Mouse (Mus musculus) liver, adult 2 months (tissue): ENCODE data around the gene Kcnn3.

Experiments
- CTCF ChIP-seq: fragments of 200-500 bp; IDR thresholded peaks from 2 replicates; pipeline ENCODE4 v1.5.1; 2011; ENCODE audit warnings: low read depth, low read length, control low read depth
- POLR2A ChIP-seq: fragments of 200-500 bp; IDR thresholded peaks from 2 replicates; pipeline ENCODE4 v1.6.1; 2011; ENCODE audit warnings: low read length, control low read depth; ENCODE audit not compliant: insufficient read depth; ENCODE audit errors: extremely low read depth

DNA sequence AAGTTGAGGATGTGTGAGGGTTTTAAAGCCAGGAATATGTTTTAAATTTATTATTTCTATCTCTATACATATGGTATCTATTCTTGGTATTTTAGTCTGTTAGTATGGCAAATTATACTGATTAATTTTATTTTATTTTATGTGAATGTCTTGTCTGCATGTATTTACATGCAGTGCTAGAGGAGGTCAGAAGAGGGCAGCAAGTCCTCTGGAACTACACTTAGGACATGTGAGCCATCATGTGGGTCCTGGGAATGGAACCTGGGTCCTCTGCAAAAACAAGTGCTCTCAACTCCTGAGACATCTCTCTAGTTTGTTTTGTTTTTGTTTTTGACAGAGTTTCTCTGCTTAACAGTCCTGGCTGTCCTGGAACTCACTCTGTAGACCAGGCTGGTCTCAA is 18.5 kb upstream of the Kcnn3 start:
- TF ChIP-seq POLR2A (no peak), CTCF (peak; percentile 31; the same call in 1 of the 2 replicates)
